Mouse (Mus musculus) forebrain, postnatal 0 days (tissue): ENCODE measurements around the gene Dera. TPM values are rescaled to one million over a fixed set of nuclear protein-coding genes. Genes with fewer than 3 reads are reported as not detected.
A peak's percentile ranks its signal among the peaks of the same experiment; 100 is the strongest.

Source experiments
- ATAC-seq: fragments of 200-750 bp; cut with Nextera tagmentation; 2 replicates; pipeline ENCODE4 v1.8.0; 2017; ENCODE audit warnings: mild to moderate bottlenecking, moderate library complexity
- DNase-seq: peaks from one replicate; pipeline ENCODE4 v3.0.0-alpha.2; 2015
- H3K27ac ChIP-seq: fragments of 300-500 bp; sonication (generic); 2 replicates; pipeline ENCODE4 v1.5.1; 2014; ENCODE audit warnings: low read depth, mild to moderate bottlenecking, antibody characterized with exemption, low read length, moderate library complexity, mixed read lengths
- H3K27me3 ChIP-seq: fragments of 300-500 bp; sonication (generic); 2 replicates; pipeline ENCODE4 v1.6.1; 2014; ENCODE audit warnings: mild to moderate bottlenecking, low read length, mixed read lengths; ENCODE audit not compliant: insufficient read depth
- H3K36me3 ChIP-seq: fragments of 300-500 bp; sonication (generic); 2 replicates; pipeline ENCODE4 v1.6.1; 2014; ENCODE audit warnings: mild to moderate bottlenecking, moderate library complexity; ENCODE audit not compliant: insufficient read depth
- H3K4me1 ChIP-seq: fragments of 300-500 bp; sonication (generic); 2 replicates; pipeline ENCODE4 v1.6.1; 2014; ENCODE audit warnings: antibody characterized with exemption; ENCODE audit not compliant: insufficient read depth
- H3K4me2 ChIP-seq: fragments of 300-500 bp; sonication (generic); 2 replicates; pipeline ENCODE4 v1.6.1; 2014; ENCODE audit warnings: low read depth, mild to moderate bottlenecking, moderate library complexity
- H3K4me3 ChIP-seq: fragments of 300-500 bp; sonication (generic); 2 replicates; pipeline ENCODE4 v1.5.1; 2014; ENCODE audit warnings: low read depth, low read length, mixed read lengths
- H3K9ac ChIP-seq: fragments of 300-500 bp; sonication (generic); 2 replicates; pipeline ENCODE4 v1.6.1; 2014; ENCODE audit warnings: mild to moderate bottlenecking
- H3K9me3 ChIP-seq: fragments of 300-500 bp; sonication (generic); 2 replicates; pipeline ENCODE4 v1.6.1; 2016; ENCODE audit warnings: low read length
- CTCF ChIP-seq: sonication (generic); IDR thresholded peaks from 2 replicates; pipeline ENCODE4 v1.5.1; 2016; ENCODE audit warnings: antibody characterized with exemption, control low read depth, low read depth
- WGBS: fragments of 180-500 bp; shearing (Covaris S2); extraction: QIAGEN DNeasy Blood & Tissue Kit; methylation state at CpG from one replicate; pipeline ENCODE4 v1.1.7; 2014; 5-methylcytosine and 5-hydroxymethylcytosine counted together
- polyA plus RNA-seq: library from polyadenylated mRNA; unstranded; fragments of >200 nt; fragmentation: Nextera tagmentation; extraction: Ambion mirVana; gene quantifications from 2 replicates; pipeline ENCODE4 v1.2.1, GENCODE M21; 2015
- total RNA-seq: library from RNA; depleted of rRNA; stranded (reverse); fragments of >200 nt; gene quantifications from 2 replicates; pipeline ENCODE4 v1.2.3, GENCODE M21; 2014

Dera gene
- total and polyA plus RNA-seq, 2 experiments from 2014 or later: 5.0 to 11.0 TPM

DNA sequence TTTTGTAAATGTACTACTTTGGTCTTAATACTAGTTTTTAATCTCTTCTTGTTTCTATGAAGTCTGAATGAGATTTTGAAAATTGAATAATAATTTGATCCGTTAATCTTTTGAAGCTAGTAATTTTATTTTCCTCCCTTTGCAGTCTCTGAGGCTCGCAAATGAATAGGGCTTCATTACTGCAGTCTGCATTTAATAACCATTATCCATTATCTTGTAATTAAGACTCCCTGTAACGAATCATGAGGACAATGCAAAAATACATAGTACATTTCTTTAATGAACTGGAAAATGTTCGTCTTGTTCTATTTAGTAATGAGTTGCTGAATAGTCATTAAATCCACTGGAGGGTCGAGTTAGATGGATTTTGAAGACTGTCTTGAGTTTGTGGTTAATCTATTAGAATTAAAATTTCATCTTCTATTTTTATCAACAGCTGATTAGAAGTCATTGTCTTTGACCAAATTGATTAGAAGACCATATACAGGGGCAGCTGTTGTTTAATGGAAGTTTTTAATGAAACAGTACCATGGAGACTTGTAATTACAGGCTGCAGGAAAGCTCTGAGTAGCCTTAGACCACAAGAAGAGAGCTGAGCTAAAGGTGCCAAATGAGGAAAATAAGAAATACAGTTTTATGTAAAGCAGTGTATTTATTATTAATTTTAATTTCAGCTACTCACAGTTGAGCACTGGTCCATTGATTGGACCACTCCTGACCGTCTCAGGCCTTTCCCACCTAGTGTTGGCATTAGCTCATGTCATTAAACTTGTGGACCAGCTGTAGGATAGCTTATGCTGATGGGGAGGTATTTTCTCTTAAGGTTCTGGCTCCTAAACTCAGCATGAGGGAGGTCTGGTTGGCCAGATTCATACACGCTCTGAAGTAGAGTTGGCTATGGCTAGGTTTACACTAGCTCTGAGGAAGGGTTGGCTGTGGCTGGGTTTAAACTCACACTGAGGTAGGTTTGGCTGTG, 70.0 kb downstream of the Dera start:
- DNase-seq: no peak
- no peak overlapping the region for H3K27ac ChIP-seq
- WGBS: 43% methylated on average over 7 of the region's 7 CpGs
- TF ChIP-seq CTCF: no peak
- H3K9me3 ChIP-seq: no peaks in the 10 kb centered on the region
- H3K36me3 ChIP-seq: no peaks in the 10 kb centered on the region
- no peak overlapping the region for H3K4me3 ChIP-seq
- no peaks in the 10 kb centered on the region for H3K27me3 ChIP-seq
- no peak overlapping the region for H3K4me2 ChIP-seq
- no peaks in the 10 kb centered on the region for H3K4me1 ChIP-seq
- H3K9ac ChIP-seq: no peak overlapping the region
- no peak for ATAC-seq

GRCm38 (mm10) chr6:137825022-137825613, 70.8 kb downstream of the Dera start:
- no peak overlapping the region for H3K9ac ChIP-seq
- no peaks in the 10 kb centered on the region for H3K27me3 ChIP-seq
- ATAC-seq (0 out of 2 replicates have a peak, but pooled peaks have one; percentile 14), DNase-seq (no peak)
- H3K27ac ChIP-seq: no peak overlapping the region
- no peak for TF ChIP-seq CTCF
- H3K4me3 ChIP-seq: no peak overlapping the region
- WGBS: 81% methylated on average over 5 of the region's 5 CpGs
- no peaks in the 10 kb centered on the region for H3K36me3 ChIP-seq
- H3K9me3 ChIP-seq: no peaks in the 10 kb centered on the region
- H3K4me1 ChIP-seq: no peaks in the 10 kb centered on the region
- no peak overlapping the region for H3K4me2 ChIP-seq

- H3K36me3 ChIP-seq: no peaks in the 10 kb centered on the region
- H3K4me2 ChIP-seq: no peak overlapping the region
- H3K27me3 ChIP-seq: no peaks in the 10 kb centered on the region
- ATAC-seq: no peak
- H3K4me1 ChIP-seq: no peaks in the 10 kb centered on the region
- no peak overlapping the region for H3K9ac ChIP-seq
- 84% methylated on average over 12 of the region's 12 CpGs for whole genome bisulfite sequencing
- no peak overlapping the region for H3K4me3 ChIP-seq
- no peak overlapping the region for H3K27ac ChIP-seq
- H3K9me3 ChIP-seq: no peaks in the 10 kb centered on the region
- DNase-seq: no peak
- no peak for TF ChIP-seq CTCF
Observed at GRCm38 (mm10) chr6:137829056-137829776, 74.9 kb downstream of the Dera start.

DNA sequence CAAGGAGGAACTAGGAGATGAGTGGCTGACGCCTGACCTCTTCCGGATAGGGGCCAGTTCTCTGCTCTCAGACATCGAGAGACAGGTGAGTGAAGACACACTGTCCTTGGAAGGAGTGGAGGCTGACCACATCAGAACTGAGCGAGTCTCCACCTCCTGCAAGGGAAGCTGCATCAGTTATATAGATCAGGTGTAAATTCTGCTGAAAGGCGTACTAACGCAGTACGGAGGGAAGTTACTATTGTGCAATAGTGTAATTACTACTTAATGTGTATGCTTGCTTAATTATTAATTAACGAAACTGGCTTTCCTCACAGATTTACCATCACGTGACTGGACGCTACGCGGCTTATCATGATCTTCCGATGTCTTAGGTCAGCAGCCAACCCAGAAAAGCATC, 82.5 kb downstream of the Dera start:
- Histone ChIP-seq H3K4me2 (no peak overlapping the region), H3K9ac (no peak overlapping the region), H3K27me3 (no peaks in the 10 kb centered on the region), H3K27ac (no peak overlapping the region), H3K9me3 (no peaks in the 10 kb centered on the region), H3K4me3 (no peak overlapping the region), H3K36me3 (no peaks in the 10 kb centered on the region), H3K4me1 (no peaks in the 10 kb centered on the region)
- DNase-seq (no peak), ATAC-seq (no peak)
- TF ChIP-seq CTCF: no peak
- WGBS: 89% methylated on average over 13 of the region's 13 CpGs

DNA sequence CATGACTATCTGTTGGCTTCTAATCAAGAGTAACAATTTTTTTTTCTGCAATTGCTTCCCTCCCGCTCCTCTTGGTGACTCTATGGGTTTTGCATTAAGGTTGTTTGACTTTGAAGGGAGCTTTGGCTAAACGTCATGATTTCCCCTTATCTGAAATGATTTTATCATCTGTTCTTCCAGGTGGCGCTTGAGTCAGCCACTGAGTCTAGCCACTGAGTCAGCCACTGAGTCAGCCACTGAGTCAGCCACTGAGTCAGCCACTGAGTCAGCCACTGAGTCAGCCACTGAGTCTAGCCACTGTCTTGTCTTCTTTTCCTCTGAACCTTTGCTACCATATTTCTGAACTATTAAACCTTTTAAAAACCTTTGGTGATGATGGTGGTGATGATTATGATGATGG, 89.0 kb downstream of the Dera start:
- ATAC-seq: no peak
- no peaks in the 10 kb centered on the region for H3K9me3 ChIP-seq
- no peak for DNase-seq

GRCm38 (mm10) chr6:137857198-137858194, 103.2 kb downstream of the Dera start:
- Histone ChIP-seq H3K4me3 (no peak overlapping the region), H3K27ac (no peak overlapping the region), H3K36me3 (no peaks in the 10 kb centered on the region), H3K27me3 (no peaks in the 10 kb centered on the region), H3K4me1 (no peaks in the 10 kb centered on the region), H3K4me2 (no peak overlapping the region), H3K9me3 (0 out of 2 replicates have a peak, but pooled peaks cover 4% of the 10 kb centered on the region), H3K9ac (no peak overlapping the region)
- no peak for TF ChIP-seq CTCF
- DNase-seq (no peak), ATAC-seq (no peak)
- WGBS: 93% methylated on average over 10 of the region's 10 CpGs

More for the DNA sequence above, 89.0 kb downstream of the Dera start:
- Histone ChIP-seq H3K27me3 (no peaks in the 10 kb centered on the region), H3K4me2 (no peak overlapping the region), H3K4me3 (no peak overlapping the region), H3K36me3 (no peaks in the 10 kb centered on the region), H3K9ac (no peak overlapping the region), H3K4me1 (no peaks in the 10 kb centered on the region), H3K27ac (no peak overlapping the region)
- no peak for TF ChIP-seq CTCF
- WGBS: 93% methylated on average over 3 of the region's 3 CpGs
